Mouse (Mus musculus) testis, adult 2 months (tissue): Measurements from ENCODE around the gene Mrc1. TPM values are rescaled to one million over a fixed set of nuclear protein-coding genes. Genes with fewer than 3 reads are reported as not detected.
"Not testable (repeated sequence)": the region's sequence is repeated elsewhere in the genome, so short reads cannot be mapped to it uniquely, and the experiment has no call there.

Source experiments
- H3K27ac ChIP-seq: fragments of 200-500 bp; 2 replicates; pipeline ENCODE4 v1.5.1; 2012; ENCODE audit warnings: low read depth, low read length; ENCODE audit not compliant: control insufficient read depth, insufficient read depth
- H3K27me3 ChIP-seq: fragments of 200-500 bp; 2 replicates; pipeline ENCODE4 v1.6.1; 2012; ENCODE audit warnings: mild to moderate bottlenecking, low read length, moderate library complexity; ENCODE audit not compliant: control insufficient read depth, insufficient read depth
- H3K36me3 ChIP-seq: fragments of 200-500 bp; 2 replicates; pipeline ENCODE4 v1.6.1; 2012; ENCODE audit warnings: mild to moderate bottlenecking, low read length; ENCODE audit not compliant: control insufficient read depth, insufficient read depth
- H3K4me1 ChIP-seq: fragments of 200-500 bp; 2 replicates; pipeline ENCODE4 v1.6.1; 2012; ENCODE audit warnings: low read length; ENCODE audit not compliant: control insufficient read depth, insufficient read depth
- H3K4me3 ChIP-seq: fragments of 200-500 bp; 2 replicates; pipeline ENCODE4 v1.5.1; 2012; ENCODE audit warnings: low read depth, mild to moderate bottlenecking, low read length, moderate library complexity, mixed read lengths; ENCODE audit not compliant: control insufficient read depth
- CTCF ChIP-seq: fragments of 200-500 bp; IDR thresholded peaks from 2 replicates; pipeline ENCODE4 v1.5.1; 2012; ENCODE audit warnings: low read depth, mild to moderate bottlenecking, inconsistent platforms, low read length, moderate library complexity; ENCODE audit not compliant: control insufficient read depth, insufficient read depth, insufficient replicate concordance
- POLR2A ChIP-seq: fragments of 200-500 bp; IDR thresholded peaks from 2 replicates; pipeline ENCODE4 v1.6.1; 2012; ENCODE audit warnings: low read depth, mild to moderate bottlenecking, inconsistent platforms, low read length, moderate library complexity; ENCODE audit not compliant: control insufficient read depth
- polyA plus RNA-seq: library from polyadenylated mRNA; depleted of rRNA; stranded (reverse); fragments of >200 nt; gene quantifications from 2 replicates; pipeline ENCODE4 v1.2.3, GENCODE M21; 2012; rRNA removed

Gene Mrc1
- polyA plus RNA-seq: 3.1 and 5.1 TPM in 2 replicates

DNA sequence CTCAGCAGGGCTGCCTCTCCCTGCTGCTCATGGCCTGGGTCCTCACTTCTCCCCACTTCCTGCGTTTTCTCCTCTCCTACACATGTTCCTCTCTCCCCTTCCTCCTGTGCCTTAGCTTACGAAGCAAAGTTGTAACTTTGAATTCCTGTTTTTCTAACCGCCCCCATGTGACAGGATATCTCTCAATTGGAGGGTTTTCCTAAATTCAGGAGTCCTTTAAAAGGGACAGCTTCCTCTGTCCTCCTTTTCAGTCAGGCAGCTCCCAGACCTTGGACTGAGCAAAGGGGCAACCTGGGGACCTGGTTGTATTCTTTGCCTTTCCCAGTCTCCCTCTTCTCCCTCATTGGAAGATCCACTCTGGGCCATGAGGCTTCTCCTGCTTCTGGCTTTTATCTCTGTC, at the start of gene Mrc1:
Gene Mrc1 (plus strand): TSS at position 244 of the 400 bp plus-strand sequence.
- Histone ChIP-seq H3K27me3 (no peaks in the 10 kb centered on the region), H3K4me3 (peak within 1 kb of the TSS; percentile 58), H3K36me3 (no peaks in the 10 kb centered on the region), H3K4me1 (0 out of 2 replicates have a peak, but pooled peaks cover 2% of the 10 kb centered on the region), H3K27ac (peak within 1 kb of the TSS; percentile 52)
- TF ChIP-seq POLR2A: 0 out of 2 replicates have a peak, but pooled peaks have one; percentile 10
- no peak for TF ChIP-seq CTCF

DNA sequence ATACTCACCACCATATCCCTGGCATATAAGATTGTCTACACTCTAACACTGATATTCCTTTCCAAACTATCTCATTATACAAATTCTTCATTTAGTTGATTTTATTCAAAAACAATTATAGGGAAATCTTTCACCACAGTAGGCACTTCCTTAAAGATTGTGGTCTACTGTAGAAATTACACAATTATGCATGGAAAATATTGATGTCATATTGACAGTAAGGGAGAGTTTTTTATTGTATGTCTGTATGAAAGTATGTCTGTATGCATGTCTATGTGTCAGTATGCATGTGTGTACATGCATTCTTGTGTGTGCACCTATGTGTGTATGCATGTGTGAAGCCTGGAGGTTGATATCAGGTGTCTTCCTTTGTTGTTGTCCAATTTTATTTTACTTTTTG, 44.8 kb upstream of the Mrc1 start:
- Histone ChIP-seq H3K27ac (no peak overlapping the region), H3K36me3 (no peaks in the 10 kb centered on the region), H3K4me3 (no peak overlapping the region), H3K27me3 (no peaks in the 10 kb centered on the region), H3K4me1 (no peaks in the 10 kb centered on the region)
- TF ChIP-seq POLR2A (no peak), CTCF (no peak)

DNA sequence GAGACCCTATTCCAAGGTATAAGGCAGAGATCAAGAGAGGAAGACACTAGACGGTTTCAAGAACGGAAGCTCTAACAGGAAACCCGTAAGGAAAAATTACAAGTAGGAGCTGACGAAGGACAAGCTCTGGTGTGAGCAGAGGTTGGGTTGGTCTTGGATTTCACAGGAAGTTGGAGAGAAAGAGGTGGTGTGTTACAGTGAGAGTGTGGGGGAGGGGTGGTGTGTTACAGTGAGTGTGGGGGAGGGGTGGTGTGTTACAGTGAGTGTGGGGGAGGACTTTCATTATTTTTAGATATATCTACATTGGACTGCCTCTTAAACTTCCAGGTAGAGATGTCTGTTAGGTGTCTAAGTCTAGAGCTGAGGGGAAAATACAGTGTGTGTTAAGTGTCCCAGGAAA, 38.5 kb upstream of the Mrc1 start:
- TF ChIP-seq POLR2A: no peak
- no peak for TF ChIP-seq CTCF

DNA sequence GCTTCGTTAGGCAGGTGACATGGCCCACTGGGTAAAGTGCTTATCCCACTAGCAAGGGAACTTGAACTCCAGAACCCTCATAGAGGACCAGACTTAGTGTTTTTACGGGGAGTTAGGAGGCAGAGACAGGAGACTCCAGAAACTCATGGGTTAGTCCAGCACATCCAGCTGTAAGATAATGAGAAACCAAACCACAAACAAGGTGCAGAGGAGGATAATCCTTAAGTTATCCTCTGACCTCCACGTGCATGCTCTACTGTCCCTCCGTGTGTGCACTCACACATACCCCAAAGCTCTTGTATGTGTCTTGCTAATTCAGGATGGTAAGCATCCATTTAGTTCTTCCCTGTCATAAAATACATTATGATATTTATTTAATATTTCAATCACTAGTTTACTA, 37.6 kb upstream of the Mrc1 start:
- Histone ChIP-seq H3K4me3 (no peak overlapping the region), H3K36me3 (no peaks in the 10 kb centered on the region), H3K27ac (no peak overlapping the region), H3K4me1 (no peaks in the 10 kb centered on the region), H3K27me3 (no peaks in the 10 kb centered on the region)
- no peak for TF ChIP-seq CTCF
- no peak for TF ChIP-seq POLR2A

More for the DNA sequence above, 38.5 kb upstream of the Mrc1 start:
- no peak overlapping the region for H3K4me3 ChIP-seq
- no peaks in the 10 kb centered on the region for H3K36me3 ChIP-seq
- no peaks in the 10 kb centered on the region for H3K27me3 ChIP-seq
- no peaks in the 10 kb centered on the region for H3K4me1 ChIP-seq
- no peak overlapping the region for H3K27ac ChIP-seq

DNA sequence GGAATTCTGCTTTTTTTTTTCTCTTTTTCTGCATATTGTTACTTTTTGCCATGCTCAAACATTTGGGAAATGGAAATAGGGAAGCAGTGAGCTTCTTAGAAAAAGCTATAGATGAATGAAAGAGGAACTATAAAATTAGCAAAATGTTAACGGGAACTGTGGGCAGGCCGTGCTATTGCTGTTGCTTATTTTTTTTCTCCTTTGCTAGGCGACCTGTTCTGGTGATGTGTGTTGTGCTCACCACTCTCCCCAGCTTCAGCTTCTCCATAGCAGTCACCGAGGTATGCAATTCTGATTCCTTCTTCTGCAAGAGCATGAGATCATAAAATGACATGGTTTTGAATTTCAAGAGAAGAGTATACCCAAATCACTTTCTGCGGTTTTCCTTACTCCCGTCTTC, 37.1 kb upstream of the Mrc1 start:
- Histone ChIP-seq H3K27me3 (no peaks in the 10 kb centered on the region), H3K27ac (no peak overlapping the region), H3K4me1 (no peaks in the 10 kb centered on the region), H3K36me3 (no peaks in the 10 kb centered on the region), H3K4me3 (no peak overlapping the region)
- TF ChIP-seq POLR2A (no peak), CTCF (no peak)

DNA sequence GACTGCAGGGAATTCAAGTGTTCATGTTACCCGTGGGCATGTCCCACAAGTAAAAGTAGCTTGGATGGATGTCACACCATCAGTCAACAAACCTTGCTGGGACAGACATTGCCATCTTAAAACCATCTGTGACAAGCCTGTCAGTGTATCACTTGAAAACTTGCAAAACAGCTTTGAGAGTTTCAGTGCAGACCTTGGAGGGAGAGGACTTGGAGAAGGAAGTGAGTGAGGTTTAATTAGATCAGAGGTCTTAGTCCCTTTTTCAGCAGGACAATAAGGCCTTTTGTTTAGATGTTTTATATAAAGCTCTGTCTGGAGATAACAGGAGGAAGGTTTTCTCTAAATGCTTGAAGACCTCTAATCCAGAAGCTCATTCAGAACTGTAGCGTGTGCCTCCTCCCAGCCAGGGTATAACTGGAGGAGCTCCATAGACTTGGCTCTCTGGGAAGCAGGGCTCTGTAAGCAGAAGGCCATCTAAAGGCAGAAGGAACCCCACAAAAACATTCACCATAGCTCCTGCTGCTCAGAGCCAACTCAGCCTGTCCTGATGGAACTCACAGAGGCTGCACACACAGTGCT, 30.8 kb upstream of the Mrc1 start:
- H3K4me1 ChIP-seq, H3K27me3 ChIP-seq, H3K4me3 ChIP-seq, H3K27ac ChIP-seq, H3K36me3 ChIP-seq: not testable (repeated sequence)

DNA sequence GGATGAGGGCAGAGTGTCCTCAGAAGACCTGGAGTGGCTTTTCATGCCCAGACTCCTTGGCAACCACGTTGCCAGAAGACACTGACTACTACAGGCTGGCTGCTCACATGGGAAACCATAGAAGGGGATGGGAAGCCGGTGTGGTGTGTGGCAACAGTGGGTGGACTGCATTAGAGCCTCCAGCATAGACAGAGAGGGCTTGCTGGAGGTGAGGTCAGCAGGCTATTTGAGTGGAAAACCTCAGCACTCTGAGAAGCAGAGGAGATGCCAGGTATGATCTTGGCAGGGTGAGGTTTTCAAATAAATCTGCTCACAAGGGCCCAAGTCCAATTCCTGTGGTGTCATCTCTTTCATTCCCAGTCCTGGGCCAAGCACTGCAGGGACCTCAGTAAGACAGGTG, 29.6 kb upstream of the Mrc1 start:
- Histone ChIP-seq H3K4me3 (no peak overlapping the region), H3K36me3 (no peaks in the 10 kb centered on the region), H3K4me1 (no peaks in the 10 kb centered on the region; the same call in 1 of the 2 replicates), H3K27ac (no peak overlapping the region), H3K27me3 (no peaks in the 10 kb centered on the region)
- no peak for TF ChIP-seq POLR2A
- TF ChIP-seq CTCF: no peak

DNA sequence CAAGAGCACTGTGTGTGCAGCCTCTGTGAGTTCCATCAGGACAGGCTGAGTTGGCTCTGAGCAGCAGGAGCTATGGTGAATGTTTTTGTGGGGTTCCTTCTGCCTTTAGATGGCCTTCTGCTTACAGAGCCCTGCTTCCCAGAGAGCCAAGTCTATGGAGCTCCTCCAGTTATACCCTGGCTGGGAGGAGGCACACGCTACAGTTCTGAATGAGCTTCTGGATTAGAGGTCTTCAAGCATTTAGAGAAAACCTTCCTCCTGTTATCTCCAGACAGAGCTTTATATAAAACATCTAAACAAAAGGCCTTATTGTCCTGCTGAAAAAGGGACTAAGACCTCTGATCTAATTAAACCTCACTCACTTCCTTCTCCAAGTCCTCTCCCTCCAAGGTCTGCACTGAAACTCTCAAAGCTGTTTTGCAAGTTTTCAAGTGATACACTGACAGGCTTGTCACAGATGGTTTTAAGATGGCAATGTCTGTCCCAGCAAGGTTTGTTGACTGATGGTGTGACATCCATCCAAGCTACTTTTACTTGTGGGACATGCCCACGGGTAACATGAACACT, 28.2 kb upstream of the Mrc1 start:
- H3K4me3 ChIP-seq, H3K27ac ChIP-seq, H3K4me1 ChIP-seq, H3K36me3 ChIP-seq, H3K27me3 ChIP-seq: not testable (repeated sequence)
